Mouse (Mus musculus): Measurements from ENCODE around the gene Aqp6.

Aqp6 gene

DNA sequence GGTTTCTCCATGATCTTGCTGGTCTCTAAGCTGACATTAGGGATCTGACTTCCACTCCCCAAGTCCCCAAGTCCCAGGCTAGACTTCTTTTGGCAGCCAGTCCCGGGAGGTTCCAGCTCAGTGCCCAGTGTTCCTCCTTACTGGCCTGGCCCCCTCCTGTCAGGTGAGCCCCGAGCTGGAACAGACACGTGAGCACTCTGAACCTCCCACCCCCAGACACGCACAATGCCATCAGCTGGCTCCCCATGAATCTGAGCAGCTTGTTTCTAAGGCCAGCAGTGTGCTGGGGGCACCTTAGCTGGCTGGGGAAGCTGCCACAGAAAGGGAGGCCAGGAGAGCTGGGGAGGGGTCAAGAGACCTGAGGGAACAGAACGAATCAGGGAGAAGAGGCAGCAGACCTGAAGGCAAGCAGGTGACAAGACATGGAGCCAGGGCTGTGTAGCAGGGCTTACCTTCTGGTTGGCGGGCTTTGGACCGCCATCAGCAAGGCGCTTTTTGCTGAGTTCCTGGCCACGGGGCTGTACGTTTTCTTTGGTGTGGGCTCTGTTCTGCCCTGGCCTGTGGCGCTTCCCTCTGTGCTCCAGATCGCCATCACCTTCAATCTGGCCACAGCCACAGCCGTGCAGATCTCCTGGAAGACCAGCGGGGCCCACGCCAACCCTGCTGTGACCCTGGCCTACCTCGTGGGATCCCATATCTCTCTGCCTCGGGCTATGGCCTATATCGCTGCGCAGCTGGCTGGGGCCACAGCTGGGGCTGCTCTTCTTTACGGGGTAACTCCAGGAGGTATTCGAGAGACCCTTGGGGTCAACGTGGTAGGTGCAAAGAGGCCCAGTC, at the start of gene Aqp6:
Gene Aqp6, plus strand, starts transcription at position 415 of the 837 bp plus-strand sequence.
- DNase-seq: peak; percentile 62 to 79

DNA sequence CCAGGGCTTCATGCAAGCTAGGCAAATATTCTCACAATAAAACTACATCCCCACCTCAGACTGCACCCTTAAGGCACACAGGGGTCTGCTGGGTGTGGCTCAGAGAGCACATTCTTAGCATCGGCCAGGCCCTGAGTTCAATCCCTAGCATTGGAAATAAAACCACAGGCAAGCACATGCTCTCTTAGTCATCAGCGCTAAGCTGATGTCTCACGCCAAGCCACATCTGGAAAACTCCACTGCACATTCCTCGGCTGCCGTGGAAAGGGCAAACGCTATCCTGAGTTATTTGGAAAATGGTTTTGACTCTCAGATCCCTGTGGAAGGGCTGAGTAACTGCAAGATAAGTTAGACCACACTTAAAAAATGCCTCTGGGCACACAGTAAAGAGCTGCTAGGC, 47.4 kb upstream of the Aqp6 start:
- DNase-seq: no peak

DNA sequence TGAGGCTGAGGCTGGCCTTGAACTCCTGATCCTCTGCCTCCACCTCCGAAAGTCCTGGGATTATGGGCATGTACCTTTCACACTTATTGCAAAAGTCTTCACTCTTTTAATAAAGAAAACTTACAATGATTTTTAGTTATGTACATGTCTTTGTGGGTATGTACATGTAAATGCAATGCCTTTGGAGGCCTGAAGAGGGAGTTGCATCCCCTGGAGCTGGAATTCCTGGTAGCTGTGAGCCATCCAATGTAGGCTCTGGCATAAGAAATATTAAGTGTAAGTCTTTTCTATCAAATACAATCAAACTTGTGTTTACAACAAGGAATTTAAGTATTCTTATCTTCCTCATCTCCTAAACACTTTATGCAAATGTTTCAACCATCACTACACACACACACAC, 42.3 kb upstream of the Aqp6 start:
- DNase-seq: no peak

DNA sequence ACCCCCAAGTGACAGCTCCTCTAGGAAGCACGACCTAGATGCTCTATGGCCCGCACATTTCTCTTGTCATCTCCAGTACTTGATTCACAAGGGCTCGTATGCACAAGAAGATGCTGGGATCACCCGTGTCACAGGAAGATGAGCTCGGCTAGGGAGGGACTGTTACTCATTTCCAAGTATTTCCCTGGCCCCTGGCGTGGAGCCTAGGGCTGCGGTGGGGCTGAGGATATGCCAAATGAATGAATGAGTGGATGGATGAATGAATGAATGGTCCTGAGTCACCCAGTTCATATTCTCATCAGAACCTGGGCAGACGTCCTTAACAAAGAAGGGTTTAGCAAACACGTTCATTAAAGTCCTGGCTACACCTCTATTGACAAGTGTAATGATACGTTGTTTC, 41.0 kb upstream of the Aqp6 start:
- DNase-seq: no peak

DNA sequence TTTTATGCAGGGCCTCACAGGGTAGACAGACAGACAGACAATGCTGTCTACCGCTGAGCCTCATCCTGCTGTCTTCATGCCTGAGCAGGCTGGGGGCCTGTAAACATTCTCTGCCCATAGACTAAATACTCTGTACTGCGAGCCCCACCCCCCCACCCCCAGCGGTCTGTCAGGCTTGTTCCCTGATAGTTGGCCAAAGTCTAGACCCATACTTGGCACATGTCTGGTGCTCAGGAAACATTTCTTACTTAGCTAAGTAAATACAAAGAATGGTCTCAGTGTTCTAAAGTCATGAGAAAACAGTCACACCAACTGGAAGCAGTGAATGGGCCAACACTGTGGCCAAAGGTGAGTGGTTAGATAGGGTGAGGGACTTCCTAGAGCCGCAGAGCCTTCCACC, 33.8 kb upstream of the Aqp6 start:
- DNase-seq: no peak

DNA sequence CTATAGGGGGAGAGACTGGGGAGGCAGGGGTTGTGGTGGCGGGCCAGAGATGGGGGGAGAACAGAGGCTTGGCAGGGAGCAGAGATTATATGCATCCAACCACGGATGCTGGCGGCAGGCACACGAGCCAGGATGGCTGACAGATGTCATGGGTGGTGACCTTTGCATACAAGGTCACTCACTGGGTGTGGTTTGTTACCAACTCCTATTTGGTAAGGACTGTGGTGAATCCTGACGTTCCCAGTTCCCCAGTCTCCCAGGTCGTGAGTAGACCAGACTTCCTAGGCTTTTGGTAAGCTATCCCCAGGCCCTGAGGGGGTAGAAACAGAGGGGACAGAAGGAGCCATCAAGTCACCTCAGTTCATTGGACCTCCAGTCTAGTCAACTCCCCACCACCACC, 32.5 kb upstream of the Aqp6 start:
- no peak for DNase-seq

DNA sequence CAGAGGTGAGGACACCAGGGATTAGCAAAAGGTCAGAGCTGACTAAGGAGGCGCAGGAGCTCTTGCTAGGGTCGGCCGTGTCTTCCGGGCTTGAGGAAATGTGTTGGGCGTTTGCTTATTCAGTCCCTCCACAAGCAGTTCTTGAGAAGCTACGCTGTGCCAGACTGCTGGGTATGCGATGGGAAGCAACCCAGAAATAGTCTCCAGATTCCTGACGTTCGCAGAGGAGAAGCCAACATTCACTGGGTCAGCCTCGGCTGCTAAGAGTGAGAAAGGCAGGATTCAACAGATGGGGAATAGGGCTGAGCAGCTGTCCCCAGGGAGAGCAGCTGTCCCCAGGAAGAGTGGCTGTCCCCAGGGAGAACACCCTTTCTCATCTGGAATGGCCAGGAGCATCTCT, 32.1 kb upstream of the Aqp6 start:
- DNase-seq: no peak

DNA sequence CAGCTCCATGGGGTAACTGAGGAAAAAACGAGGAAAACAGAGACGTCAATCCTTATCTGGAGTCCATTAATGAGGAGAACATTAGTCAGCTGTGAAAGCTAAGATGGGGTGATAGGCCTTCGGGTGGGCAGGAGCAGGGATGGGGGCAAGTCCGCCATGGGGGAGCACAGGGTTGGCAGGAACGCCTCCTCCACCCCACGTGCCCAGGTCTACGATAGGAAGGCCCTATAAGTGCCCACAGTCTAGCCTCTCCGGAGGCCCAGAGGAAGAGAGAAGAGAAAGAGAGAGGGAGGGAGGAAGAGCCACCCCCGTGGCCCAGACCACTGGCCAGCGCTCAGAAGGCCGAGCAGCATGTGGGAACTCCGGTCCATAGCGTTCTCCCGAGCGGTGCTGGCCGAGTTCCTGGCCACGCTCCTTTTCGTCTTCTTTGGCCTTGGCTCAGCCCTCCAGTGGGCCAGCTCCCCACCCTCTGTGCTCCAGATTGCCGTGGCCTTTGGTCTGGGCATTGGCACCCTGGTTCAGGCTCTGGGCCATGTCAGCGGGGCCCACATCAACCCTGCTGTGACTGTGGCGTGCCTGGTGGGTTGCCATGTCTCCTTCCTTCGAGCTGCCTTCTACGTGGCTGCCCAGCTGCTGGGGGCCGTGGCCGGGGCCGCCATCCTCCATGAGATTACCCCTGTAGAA, 22.3 kb upstream of the Aqp6 start, which contains the start of gene Aqp2:
Gene Aqp2, plus strand, starts transcription at position 254 of the 684 bp plus-strand sequence.
- DNase-seq: peak; percentile 45 to 62

DNA sequence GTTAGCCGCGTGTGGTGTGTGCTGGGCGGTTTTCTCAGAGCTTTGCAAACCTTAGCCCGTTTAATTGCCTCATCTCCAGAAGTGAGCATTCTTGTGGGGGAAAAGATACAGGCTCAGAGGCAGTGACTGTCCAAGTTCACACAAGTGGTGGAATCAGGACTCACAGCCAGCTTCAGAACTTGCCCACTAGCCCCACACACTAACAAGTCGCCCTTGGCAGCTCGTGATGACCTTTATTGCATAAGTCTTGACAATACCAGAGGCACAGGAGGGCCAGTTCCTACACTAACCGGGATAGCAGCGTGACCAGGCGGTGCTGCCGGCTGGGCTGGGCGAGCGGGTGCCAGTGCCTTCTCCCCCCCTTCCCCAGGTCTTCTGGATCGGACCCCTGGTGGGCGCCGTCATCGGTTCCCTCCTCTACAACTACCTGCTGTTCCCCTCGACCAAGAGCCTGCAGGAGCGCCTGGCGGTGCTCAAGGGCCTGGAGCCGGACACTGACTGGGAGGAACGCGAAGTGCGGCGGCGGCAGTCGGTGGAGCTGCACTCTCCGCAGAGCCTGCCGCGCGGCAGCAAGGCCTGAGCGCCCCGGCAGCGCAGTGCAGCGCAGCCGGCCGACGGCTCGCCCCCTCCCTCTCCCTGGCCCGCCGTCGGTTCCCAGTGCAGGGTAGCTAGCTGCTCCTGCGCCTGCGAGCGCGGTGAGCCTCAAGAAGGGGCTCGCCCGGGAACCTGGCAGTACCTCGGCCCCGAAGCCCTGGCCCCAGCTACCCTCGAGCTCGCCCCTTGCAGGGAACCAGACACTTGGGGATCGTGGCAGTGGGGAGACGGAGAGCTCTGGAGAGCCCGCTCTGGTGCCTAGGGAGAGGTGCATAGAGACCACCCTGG, 17.5 kb upstream of the Aqp6 start:
- DNase-seq: peak; percentile 50 to 53

DNA sequence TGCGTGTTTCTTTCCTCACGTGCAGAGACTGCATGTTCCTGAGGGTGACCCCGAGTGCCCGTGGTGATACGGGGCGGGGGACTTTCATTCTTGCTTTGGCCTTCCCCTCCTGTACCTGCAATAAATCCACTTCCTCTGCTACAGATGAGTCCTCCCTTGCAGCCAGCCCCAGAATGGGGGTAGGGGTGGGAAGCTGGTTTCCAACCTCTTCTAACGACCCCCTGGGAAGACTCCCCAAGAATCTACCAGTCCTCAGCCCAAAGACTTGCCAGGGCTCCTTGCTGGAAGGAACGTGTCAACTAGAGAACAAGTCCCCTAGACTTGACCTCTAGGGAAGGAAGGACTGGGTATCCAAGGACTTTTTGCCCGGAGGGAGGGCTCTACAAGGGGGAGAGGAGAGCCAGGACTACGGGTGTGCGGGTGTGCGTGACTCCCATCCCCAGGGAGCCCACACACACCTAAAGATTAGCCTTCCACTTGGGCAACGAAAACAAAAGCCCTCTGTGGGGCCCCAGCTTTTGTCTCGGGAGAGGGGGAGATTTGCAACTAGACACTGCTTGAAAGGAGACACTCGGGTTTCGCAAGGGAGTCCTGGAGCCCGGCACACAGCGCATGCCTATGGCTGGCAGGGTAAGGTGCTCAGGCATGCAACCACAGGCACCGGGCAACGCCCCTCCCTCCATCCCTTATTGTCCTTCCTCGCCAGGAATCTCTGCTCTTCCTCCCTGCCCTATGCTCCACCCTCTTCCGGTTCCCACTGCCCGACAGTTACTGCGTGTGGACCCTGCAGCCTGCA, 16.6 kb upstream of the Aqp6 start:
- no peak for DNase-seq

DNA sequence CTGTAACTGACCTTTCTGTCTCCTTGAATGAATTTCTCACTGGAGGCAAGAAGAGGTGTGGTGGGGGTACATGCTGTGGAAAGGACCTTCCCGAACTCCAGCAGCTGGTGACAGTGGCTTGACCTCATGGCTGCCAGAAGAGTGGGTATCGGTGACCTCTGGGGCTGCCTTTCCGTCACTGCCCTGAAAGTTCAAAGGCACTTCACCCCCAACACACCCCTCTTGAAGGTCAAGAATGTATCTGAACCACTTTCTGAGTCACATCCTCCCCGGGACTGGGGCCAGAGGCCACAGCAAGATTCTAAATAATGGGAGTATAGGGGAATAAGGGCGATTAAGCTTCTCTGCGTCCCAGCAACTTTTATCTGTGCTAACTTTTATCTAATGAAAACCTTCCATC, 15.5 kb upstream of the Aqp6 start:
- no peak for DNase-seq

DNA sequence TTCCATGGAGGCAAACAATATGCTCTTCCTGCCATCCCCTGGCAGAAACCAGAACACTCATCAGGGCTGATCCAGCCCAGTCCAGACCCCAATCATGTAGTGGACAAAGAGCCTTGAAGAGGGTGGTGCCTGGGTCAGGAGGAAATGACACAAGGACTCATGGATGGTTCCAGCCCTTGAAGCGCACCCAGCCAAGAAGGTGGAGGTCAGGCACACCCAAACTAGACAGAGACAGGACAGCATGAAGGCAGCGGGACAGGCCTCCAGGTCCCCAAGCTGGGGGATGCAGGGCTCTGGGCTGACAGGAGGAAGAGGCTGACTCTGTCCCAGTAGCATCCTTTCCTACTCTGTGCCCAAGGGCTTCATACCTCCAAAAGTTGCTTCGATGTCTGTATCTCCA, 14.7 kb upstream of the Aqp6 start:
- DNase-seq: no peak

DNA sequence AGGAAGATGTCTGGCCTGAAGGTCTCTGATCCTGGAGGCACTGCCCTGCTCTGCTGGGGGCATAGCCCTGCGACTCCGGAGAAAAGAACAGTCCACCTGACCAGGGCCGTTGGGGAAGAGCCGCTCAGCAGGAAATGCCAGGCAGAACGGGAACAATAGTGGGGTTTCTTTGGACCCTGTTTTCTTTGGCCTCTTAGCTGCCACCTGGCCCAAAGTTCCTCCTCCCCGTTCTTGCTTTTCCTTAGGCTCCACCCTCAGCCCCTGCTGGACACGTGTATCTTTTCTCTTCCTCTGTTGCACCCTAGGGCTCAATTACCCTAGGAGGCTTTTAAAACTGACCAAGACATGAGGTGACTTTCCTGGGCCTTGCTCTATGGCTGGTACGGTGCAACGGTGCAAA, 12.0 kb upstream of the Aqp6 start:
- DNase-seq: no peak

DNA sequence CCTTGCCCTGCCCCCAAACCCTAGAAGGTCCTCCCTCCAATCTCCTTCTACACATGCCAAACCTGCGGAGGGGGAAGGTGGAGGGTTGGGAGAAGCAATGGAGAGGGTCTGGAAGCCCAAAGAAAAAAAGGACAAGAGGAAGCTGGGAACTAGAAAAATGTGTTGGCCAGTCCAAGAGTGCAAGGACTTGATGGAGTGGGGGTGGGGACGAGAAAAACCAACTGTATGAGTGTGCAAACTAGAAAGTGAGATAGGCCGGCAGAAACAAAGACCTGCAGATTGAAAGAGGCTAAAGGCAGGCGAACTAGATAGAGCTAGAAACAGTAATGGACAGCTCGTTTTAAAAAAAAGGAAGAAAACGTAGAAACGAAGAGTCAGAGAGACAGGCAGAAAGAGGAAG, 11.5 kb upstream of the Aqp6 start:
- no peak for DNase-seq

DNA sequence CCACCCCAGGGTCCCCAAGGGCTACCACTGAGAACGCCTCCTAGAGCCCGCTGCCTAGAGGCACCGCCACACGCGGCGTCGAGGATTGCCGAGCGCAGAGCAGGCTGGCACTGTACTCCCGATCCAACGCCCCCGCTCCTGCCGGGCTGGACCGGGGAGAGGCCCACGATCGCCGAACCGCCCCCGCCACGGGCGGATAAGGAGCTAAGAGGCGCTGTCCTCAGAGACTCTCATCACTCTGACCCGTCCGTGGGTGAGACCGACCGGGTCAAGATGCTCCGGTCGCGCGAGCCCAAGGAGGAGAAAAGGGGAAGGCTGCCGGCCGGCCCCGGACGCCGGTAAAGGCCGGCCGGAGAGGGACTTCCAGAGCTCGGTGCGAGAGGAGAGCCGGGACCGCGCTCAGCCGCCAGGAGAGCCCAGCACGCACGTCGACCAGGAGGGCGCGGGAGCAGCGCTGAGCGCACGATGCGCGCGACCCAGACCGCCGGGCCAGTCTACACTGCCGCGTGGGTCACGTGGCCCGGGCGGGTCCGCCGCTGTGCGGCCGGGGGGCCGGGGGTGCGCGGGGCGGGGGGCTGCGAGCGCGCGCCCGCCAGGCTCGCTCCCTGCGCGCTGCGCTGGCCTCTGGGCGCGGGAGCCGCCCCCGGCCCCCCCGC, 10.6 kb upstream of the Aqp6 start, which contains the start of gene Aqp5:
Gene Aqp5, plus strand, starts transcription at position 354 of the 656 bp plus-strand sequence.
- DNase-seq: peak in 1 of 2 experiments; percentile 26

DNA sequence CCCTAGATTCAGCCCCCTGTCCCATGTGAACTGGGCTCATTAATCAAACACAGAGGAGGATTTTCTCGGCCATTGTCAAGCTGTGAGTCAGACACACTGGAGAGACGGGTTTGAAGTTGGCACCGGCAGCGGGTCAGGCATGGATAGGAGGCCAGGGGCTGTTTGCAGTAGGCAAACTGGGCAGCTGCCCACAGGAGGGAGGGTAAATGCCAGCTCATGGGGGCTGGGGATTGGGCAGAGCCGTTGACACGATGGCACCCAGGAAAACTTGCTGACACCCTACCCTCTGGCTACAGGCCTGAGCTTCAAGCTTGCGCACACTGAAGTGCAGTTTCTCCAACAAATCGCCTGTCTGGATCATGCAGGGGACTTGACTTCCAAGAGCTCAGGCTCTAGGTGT, 9.0 kb upstream of the Aqp6 start:
- peak in 1 of 2 experiments; percentile 33 for DNase-seq

DNA sequence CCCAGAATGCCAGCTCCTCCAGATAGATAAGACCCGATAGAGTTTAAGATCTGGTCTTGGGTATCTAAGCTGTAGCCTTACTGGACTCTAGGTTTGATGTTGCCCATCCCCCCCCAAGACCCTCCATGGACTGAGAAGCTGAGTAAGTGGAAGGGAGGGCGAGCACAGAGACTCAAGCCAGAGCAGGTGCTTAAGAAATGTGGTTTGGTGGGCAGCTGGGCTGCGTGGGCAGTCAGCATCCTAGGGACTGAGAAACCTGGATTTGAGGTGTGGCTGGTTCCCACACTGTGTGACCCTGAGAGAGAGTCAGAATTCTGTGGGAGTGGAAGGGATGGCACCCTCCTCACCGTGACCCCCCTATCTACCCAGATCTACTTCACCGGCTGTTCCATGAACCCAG, 8.3 kb upstream of the Aqp6 start:
- no peak for DNase-seq

DNA sequence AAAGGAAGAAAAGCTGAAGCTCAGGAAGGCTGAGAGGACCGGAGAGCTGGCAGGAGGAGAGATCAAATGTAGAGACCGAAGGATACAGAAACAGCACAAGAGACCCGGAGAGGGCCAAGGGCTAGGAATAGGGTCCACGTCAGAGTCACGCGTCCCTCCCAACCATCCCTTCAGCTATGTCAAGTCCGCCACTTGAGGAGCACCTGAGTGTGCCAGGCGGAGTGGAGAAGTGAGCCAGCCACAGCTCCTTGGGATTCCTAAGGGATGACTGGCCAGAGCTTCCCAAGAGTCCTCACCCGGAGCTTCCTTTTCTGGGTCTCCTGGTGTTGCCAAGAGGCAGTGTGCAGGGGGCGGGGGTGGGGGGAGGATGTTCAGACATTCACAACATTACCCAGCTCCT, 6.2 kb upstream of the Aqp6 start:
- no peak for DNase-seq

DNA sequence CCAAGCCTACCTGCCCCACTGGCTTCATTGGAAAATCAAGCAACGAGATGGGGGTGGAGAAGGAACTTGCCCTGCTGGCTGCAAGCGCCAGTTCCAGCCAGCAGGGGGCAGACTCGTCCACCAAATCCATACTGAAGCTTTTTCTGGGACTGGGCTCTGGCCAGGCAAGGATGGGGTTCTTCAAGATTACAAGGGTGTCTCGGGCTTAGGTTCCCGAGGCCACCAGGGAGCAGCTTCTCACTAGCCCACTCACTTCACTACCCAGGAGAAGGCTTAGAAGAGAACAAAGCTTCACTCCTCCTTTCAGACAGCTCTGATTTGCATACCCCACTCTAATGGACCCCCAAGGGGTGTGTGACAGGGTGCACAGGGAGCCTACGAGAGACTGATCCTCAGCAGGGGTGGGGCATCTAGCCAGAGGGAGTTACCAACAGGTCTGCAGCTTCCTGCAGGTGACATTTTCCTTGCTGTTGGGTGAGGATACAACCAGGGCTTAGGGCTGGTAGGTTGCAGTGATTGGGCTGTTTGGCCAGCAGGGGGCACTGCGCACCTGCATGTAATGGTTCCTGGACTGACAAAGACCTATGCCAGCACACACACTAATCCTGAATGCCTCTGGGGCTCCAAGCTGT, 5.0 kb upstream of the Aqp6 start:
- DNase-seq: peak; percentile 96 to 97

DNA sequence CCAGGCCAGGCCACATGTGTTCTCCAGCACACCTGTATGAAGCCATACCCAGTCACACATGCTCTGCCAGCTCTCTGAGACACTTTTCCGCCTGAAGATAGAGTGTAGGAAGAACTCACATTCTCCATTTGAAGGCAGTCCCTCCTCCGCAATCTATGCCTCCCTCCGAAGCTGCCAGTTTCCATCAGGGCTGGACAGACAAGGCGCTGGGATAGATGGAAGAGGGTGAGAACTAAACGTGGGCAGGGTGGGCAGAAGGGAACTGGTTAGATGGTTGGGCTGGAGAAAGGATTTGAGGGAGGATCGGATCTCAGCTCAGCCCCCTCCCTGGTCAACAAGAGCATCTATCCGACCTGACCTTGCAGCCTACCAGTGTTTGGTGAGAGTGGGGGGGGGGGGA, 4.4 kb upstream of the Aqp6 start:
- peak in 1 of 2 experiments; percentile 16 for DNase-seq

DNA sequence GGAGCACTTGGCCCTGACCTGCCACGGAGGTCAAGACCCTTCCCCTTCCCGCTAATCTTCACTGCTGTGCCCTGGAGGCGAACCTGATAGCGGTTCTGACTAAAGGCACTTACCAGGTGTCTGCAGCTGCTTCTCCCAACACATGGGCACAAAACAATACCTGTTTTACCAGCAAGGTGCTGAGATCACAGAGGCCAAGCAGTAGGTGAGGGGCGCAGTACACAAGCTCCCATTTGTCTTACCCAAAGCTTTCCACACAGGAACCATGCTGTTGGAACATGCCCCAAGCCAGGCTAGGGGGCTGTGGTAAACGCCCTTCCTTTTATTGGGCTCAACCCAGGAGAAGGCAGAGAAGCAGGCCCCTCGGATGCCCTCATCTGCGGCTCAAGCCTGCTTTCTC, 3.6 kb upstream of the Aqp6 start:
- no peak for DNase-seq
